Mouse (Mus musculus) testis, adult 2 months (tissue): ENCODE measurements at regions not wholly inside any gene's neighbourhood (a gene's known extent, or its start where the extent isn't known, plus 50 kb on each side); places are given as distances from the start of the nearest gene placed in this dataset.

ENCODE experiments used
- CTCF ChIP-seq: fragments of 200-500 bp; IDR thresholded peaks from 2 replicates; pipeline ENCODE4 v1.5.1; 2012; ENCODE audit warnings: low read depth, mild to moderate bottlenecking, inconsistent platforms, low read length, moderate library complexity; ENCODE audit not compliant: control insufficient read depth, insufficient read depth, insufficient replicate concordance
- POLR2A ChIP-seq: fragments of 200-500 bp; IDR thresholded peaks from 2 replicates; pipeline ENCODE4 v1.6.1; 2012; ENCODE audit warnings: low read depth, mild to moderate bottlenecking, inconsistent platforms, low read length, moderate library complexity; ENCODE audit not compliant: control insufficient read depth

GRCm38 (mm10) chr2:133688788-133689155 lies 136.8 kb downstream of the Bmp2 start:
- TF ChIP-seq POLR2A (no peak), CTCF (no peak)
